Mouse (Mus musculus) kidney, adult 8-10 months (tissue): ENCODE measurements around the gene Ets1.
A peak's percentile ranks its signal among the peaks of the same experiment; 100 is the strongest.

Source experiments
- DNase-seq, 2 experiments: peaks; one replicate each; pipeline ENCODE4 v3.0.0; 2022

Gene Ets1

DNA sequence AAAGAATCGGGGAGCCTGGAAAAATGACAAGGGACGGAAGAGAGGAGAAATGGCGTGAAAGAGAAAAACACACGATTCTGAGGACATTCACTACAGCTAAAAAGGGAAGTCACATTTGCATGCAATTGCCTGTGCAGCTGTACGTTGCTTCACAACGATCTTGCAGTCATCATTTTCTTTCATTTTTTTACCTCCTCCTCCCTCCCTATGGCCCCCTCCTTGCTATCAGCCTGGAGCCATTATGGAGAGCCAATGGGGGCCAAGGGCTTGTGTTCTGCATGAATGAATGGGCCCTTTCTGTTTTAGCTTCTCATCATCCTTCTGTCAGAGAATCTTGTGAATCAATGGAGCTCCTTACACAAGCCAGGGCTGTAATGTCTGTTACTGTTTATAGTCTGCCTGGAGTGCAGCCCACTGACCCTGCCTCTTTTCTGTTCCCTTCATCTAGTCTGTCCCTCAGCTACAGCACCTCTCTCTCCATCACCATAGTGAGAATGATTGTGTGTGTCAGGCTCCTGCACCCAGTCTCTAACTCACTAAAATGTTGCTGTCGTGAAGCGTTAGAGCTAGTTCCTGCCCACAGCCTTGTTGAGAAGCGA, 32.2 kb downstream of the Ets1 start:
- no peak for DNase-seq

- DNase-seq, result no peak
Observed at GRCm38 (mm10) chr9:32669397-32669796, 33.4 kb downstream of the Ets1 start.

GRCm38 (mm10) chr9:32671970-32672859, 36.2 kb downstream of the Ets1 start:
- peak; percentile 63 to 78 for DNase-seq

GRCm38 (mm10) chr9:32673923-32674322, 37.9 kb downstream of the Ets1 start:
- peak; percentile 17 to 33 for DNase-seq

DNA sequence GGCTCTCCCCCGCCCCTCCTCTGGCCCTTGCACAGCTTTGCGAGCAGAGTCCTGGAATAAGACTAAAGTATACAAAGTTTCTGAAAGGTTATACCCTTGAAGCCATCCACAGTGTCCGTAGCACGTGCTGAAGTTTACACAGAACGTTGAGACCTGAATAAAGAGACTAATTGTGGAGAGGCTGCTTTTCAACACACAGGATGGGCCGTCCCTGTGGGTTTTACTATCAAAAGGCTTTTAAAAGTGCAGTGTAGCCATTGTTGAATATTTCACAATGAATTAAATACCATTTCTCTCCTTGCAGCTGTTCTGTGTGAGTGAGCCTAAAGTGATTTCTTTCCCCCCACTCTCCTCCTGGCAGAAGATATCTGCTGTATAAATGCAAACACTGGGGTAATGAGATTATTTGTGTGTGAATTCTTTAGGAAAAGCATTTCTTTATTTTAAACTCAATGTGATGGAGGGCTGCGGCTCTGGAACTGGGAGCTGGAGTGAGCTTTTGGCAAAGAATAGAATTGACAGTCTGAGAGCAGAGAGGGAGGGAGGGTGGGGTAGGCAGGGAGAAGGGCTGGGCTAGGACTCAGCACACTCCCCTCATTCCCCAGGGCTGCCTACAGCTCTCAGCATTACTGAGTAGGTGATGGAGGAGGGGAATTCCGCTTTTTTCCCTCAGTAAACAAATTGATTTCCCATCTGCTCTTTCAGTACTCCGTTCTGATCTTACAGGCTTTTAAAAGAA, 39.8 kb downstream of the Ets1 start:
- DNase-seq, result no peak

DNA sequence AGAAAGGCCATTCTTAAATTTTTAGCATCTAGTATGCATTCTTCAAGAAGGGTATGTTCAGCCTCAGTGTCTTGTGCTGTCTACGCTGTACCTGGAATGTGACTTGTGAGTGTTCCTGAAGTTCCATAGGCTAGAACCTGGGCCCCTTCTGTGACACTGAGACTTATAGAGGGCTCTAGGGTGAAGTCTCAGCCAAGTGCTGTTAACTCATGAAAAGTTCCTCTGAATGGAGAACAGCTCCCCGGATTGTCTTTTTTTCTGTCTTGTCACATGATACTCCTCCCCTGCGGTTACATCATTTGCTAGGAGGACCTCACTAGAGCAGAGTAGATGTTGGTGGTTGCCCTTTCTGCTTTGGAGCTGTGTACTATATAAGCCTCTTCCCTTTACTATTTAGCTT, 40.5 kb downstream of the Ets1 start:
- DNase-seq, result no peak

DNA sequence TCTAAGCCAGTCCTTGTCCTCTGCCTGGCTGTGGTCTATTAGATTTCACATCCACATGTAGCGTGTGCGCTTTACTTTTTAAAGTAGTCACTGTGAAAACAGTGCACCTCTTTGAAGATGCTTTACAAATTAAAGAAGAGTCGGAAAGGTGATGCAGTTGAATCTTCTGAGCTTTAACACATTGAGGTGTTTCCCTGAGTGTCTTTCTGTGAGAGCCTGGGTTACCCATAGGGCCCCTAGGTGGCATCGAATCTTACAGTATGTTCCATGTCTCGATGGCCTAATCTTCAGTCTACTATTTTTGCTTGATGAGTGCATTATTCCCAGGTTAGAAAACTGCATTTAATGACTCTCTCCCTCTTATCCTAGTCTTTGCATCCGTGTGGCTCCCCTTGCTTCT, 41.6 kb downstream of the Ets1 start:
- no peak for DNase-seq

DNA sequence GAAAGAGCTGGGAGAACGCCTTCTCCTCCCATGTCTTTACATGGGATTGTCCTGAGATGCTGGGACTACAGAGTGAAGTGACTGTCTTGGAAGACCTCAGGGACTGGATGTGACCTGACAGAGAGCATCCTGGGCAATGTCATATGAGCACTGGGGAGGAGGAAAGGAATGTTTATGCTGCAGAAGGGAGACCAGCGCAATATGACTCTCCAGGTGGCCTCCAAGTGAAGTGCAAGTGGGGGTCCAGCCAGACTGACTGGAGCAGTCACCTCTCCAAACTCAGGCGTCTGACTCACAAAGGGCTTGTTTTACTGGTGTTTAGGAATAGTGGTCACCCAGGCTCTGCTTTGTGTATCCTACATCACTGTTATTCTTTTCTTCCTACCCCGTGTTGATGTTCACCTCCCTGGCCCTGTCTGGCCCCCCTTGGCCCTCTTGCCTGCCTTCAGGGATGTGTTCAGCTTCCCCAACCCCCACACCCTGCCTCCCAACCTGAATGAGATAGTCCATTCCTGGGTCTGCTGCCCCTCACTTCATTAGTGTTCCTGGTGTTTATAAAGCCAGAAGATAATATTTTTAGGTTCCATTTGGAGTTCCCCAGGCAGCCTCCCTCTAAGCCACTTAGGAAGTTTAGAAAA, 42.2 kb downstream of the Ets1 start:
- DNase-seq, result no peak

DNA sequence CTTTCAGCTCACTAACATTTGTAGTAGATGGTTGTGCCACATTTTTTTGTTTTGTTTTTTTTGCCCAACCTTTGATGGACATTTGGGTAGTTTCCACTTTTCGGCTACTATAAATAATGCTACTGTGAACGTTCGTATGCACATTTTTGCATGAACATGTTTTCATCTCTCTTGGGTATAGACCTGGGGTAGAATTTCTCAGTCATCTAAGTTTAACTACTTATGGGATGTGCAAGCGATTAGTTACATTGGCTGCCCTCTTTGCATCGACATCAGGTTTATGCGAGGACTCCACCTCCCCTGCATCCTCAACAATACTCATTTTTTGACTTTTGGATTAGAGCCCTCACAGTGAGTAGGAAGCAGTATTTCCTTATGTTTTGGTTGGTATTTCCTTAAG, 43.5 kb downstream of the Ets1 start:
- DNase-seq, result no peak

- no peak for DNase-seq
Observed at GRCm38 (mm10) chr9:32680201-32680600, 44.2 kb downstream of the Ets1 start.

DNA sequence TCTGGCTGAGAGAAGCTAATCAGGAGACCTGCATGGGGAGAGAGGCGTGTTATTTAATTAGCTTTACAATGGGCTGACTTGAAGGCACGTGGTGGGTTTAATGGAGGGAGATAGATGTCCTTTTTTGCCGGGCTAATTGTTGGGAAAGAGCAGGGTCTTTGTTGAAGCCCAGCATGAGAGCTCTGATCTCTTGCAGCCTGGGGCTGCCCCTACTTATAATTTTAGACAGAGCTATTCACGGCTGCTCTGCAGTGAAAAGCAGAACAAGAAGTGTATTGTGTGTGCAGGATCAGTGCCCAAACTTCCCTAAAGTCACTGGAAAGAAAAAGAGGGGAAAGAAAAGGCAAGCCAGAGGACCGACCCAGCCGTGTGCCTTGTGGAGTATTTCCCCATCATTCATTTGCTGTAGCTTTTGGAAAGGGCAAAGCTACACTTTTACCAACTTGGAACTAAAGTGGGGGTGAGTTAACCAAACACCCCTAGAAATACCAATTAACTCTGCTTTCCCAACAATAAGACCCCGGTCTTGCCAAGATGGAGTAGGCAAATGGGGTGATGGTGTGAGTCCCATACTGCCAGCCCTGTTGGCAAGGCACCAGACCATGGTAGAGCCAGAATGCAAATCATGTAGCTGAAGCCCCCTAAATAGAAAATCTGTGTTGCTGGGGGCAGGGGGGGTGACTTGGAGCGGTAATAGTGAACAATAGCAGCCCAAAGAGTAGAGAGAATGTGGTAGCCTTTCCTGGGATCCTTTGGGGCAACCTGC, 50.0 kb downstream of the Ets1 start:
- DNase-seq, result no peak

GRCm38 (mm10) chr9:32688351-32688750, 52.3 kb downstream of the Ets1 start:
- DNase-seq, result no peak

DNA sequence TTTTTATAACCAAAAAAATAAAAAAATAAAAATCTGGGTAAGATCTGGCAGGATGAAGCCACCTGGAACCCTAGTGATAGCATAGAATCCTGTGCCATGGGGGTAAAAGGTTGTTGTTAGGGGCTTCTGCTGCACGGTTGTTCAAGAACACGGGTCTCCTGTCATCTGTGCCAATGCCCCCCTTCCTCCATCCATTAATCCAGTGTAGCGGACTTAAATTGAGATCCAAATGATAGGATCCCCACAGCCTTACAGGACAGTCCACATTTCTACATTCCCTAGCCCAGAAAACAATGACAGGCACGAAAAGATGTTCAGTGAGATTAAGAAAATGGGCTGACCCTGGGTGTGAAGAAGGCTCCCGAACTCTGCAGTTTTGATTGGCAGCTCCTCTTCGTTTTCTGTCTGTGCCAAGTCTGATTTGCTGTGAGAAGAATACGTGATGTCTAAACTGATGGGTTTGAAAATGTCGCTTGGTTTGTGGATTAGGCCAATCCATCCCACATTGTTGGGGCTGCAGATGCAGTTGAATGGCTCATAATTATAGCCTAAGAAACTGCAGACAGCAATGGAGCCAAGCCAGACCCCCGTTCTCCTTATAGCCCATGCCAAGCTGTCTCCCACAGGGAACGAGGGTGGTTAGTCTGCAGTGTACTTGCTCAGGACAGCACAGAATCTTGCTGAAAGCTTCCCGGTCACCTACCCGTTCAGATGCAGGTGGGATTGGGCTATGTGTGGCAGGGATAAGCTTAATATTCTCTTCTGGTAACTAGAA, 55.3 kb downstream of the Ets1 start:
- no peak for DNase-seq

DNA sequence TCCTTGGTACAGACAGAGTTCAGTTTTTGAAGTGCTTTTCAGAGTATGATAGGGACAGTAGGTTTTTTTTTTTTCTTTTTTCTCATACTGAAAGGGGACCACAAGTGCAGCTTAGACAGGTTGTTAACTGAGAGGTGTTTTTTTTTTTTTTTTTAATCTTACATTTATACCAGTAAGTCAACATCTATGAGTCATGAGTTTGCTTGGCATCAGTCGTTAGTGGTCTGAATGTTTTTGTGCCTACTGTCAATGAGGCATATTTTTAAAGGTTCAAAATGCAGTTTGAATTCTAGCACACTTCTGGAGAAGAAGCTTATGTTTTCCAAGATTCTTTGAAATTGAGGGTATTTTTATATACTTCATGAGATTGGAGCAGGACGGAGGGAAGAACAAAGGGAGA, 56.9 kb downstream of the Ets1 start:
- DNase-seq, result no peak

DNA sequence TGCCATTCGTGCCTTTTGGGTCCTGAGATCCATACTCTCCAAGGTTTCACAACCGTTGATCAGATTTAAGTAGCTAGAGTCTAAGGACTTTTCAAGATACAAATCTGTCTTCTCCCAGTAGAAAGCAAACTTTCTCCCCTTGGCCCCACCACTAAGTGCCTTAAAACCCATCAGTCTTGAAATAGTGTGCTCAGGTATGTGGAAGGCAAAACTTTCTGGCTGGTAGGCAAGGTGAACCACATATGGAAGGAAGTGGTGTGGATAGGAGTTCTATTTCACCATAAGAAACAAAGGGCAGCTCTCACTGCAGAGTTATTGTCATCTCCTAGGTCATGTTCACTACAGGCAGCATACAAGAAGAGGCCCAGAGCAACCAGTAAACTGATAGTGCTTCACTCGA, 57.4 kb downstream of the Ets1 start:
- no peak for DNase-seq

DNA sequence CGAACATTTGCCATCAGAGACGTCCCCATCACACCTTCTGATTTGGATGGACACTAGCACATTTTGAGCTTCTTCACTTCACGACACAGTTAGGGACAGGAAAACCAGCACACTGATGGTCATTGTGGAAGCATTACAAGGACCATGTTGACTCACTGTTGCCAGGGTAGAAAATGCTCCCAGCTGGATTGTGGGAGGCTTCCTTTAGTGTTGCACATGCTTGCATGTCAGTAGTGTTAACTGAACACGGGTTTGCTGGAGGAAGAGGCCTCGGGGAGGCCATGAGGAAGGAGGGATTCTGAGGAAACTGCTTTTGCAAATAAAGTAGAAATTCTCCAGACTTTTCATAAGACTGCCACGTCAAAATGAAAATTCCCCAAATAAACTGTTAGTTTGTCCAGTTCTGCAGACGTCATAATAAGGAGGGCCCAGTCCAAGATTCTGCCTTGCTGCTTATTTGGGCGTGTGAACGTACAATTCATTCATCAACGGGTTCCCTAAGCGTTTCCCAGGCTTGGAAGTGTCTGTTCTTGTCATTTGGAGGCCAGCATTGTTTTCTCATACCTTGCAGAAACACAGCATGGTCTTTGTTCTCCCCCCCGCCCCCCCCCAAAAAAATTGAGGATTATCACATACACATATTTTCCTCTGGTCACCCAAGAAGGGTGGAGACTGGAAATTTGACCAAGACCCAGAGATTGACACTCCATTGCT, 58.2 kb downstream of the Ets1 start:
- no peak for DNase-seq

- DNase-seq, result no peak
Observed at GRCm38 (mm10) chr9:32694916-32695490, 59.0 kb downstream of the Ets1 start.

DNA sequence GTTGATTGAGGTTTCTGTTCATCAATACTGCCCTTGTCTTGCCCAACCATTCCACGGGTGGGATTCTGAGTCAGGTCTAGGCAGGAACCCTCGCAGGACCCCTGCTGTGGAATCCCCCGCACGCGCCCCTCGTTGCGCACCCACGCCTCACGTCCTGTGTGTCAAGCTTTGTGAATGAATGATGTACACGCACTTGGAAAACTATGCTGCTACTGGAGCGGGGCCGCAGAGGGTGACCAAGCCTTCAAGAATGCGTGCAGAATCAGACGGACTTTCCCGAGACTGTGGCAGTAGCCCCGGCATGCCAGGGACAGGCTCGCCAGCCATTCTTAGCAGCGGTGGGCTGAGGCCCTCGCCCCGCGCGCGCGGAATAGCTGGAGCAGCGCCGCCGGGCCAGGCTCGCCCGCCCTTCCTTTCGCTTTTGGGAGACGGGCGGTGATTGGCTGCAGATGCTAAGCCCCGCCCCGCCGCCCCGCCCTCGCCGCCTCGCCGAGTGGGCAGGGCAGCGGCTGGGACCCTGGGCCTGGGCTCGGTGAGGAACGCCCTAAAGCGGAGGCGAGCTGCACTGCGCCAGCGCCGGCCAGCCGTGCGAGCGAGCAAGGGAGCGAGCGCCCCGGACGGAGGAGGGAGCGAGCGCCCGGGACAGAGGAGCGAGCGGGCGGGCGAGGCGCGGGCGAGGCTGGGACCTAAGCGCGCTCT, 59.6 kb downstream of the Ets1 start:
- peak; percentile 94 to 95 for DNase-seq

DNA sequence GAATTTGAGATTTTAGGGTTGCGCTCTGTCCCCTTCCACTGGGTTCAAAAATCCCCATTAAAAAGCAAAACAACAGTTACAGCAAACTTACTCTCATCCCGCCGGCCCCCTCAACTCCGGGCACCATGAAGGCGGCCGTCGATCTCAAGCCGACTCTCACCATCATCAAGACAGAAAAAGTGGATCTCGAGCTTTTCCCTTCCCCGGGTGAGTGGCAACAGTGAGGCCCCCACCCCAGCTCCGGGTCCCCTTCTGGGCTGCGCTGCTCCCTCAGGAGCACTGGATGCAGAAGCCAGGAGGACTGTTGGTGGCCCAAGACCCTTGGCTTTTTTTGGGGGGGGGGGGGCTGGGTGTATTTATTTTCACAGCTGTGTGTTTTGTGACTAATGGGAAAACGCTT, 60.2 kb downstream of the Ets1 start:
- no peak for DNase-seq

DNA sequence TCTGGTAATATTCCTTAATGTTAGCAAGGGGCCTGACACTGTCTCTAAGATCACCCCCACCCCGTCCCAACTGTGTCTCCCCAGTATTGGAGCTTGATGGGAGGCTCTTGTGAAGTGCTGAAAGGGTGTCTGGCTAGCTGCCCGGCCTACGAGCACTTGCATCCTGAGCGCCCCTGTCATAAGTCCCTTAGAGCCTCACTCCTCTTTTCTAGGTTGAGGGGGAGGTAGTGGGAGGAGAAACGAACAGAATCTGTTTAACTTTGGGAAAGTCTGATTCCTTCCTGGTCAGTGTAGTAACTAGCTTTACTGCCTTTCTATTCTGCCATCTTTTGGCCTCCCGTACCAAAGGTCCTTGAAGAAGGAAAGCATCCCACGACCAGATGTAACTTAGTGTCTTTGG, 60.7 kb downstream of the Ets1 start:
- peak; percentile 57 to 62 for DNase-seq
